Mouse (Mus musculus): ENCODE data around the gene Egf. TPM values are rescaled to one million over a fixed set of nuclear protein-coding genes. Genes with fewer than 3 reads are reported as not detected.

Gene Egf
- polyA plus RNA-seq (2014; fragmentation: Nextera tagmentation; extraction: Ambion mirVana), result 1.1 TPM in 2 replicates

GRCm38 (mm10) chr3:129754650-129755604, at the start of gene Egf:
Egf (minus strand) TSS chr3:129755316.
- H3K9ac ChIP-seq (ENCODE audit: low read length), result 0 out of 2 replicates have a peak within 1 kb of the TSS, but pooled peaks have one; percentile 6
- H3K4me3 ChIP-seq (ENCODE audit: low read depth, low read length), result 0 out of 2 replicates have a peak within 1 kb of the TSS, but pooled peaks have one; percentile 4
- no peaks in the 10 kb centered on the region for H3K9me3 ChIP-seq (ENCODE audit: control insufficient read depth, low read length)
- H3K27ac ChIP-seq (ENCODE audit: low read depth, low read length), result no peak within 1 kb of the TSS
- peak; percentile 86 for DNase-seq (ENCODE audit: low spot score, missing footprints)
- H3K36me3 ChIP-seq (ENCODE audit: control insufficient read depth, insufficient read depth, low read length), result no peaks in the 10 kb centered on the region
- no peaks in the 10 kb centered on the region for H3K4me1 ChIP-seq (ENCODE audit: control insufficient read depth, insufficient read depth, low read length)
- 12% methylated on average over 20 of the region's 20 CpGs for WGBS
- H3K4me2 ChIP-seq, result peak within 1 kb of the TSS; percentile 37
- no peak for ATAC-seq (ENCODE audit: low FRiP score)
- H3K27me3 ChIP-seq (ENCODE audit: control insufficient read depth, insufficient read depth, low read length), result 0 out of 2 replicates have a peak, but pooled peaks cover 3% of the 10 kb centered on the region

GRCm38 (mm10) chr3:129803765-129804164, 48.6 kb upstream of the Egf start, which contains the start of gene Lrit3:
Lrit3 (minus strand) TSS chr3:129804030.
- Histone ChIP-seq H3K4me2 (no peak within 1 kb of the TSS), H3K4me3 (ENCODE audit: low read depth, low read length) (no peak within 1 kb of the TSS), H3K9ac (ENCODE audit: low read length) (no peak within 1 kb of the TSS), H3K4me1 (ENCODE audit: control insufficient read depth, insufficient read depth, low read length) (no peaks in the 10 kb centered on the region), H3K27me3 (ENCODE audit: control insufficient read depth, insufficient read depth, low read length) (no peaks in the 10 kb centered on the region), H3K36me3 (ENCODE audit: control insufficient read depth, insufficient read depth, low read length) (no peaks in the 10 kb centered on the region), H3K27ac (ENCODE audit: low read depth, low read length) (no peak within 1 kb of the TSS), H3K9me3 (ENCODE audit: control insufficient read depth, low read length) (no peaks in the 10 kb centered on the region)
- no peak for ATAC-seq (ENCODE audit: low FRiP score)
- no peak for DNase-seq (ENCODE audit: low spot score, missing footprints)
- WGBS, result 79% methylated on average over 10 of the region's 10 CpGs

GRCm38 (mm10) chr3:129799011-129799410, 43.9 kb upstream of the Egf start:
- ATAC-seq (ENCODE audit: low FRiP score) (no peak), DNase-seq (ENCODE audit: low spot score, missing footprints) (no peak)
- Histone ChIP-seq H3K4me1 (ENCODE audit: control insufficient read depth, insufficient read depth, low read length) (no peaks in the 10 kb centered on the region), H3K27me3 (ENCODE audit: control insufficient read depth, insufficient read depth, low read length) (no peaks in the 10 kb centered on the region), H3K36me3 (ENCODE audit: control insufficient read depth, insufficient read depth, low read length) (no peaks in the 10 kb centered on the region), H3K9me3 (ENCODE audit: control insufficient read depth, low read length) (no peaks in the 10 kb centered on the region), H3K27ac (ENCODE audit: low read depth, low read length) (no peak overlapping the region), H3K4me3 (ENCODE audit: low read depth, low read length) (no peak overlapping the region), H3K9ac (ENCODE audit: low read length) (no peak overlapping the region), H3K4me2 (no peak overlapping the region)
- WGBS, result 83% methylated on average over 2 of the region's 2 CpGs

- Histone ChIP-seq H3K36me3 (ENCODE audit: control insufficient read depth, insufficient read depth, low read length) (no peaks in the 10 kb centered on the region), H3K27me3 (ENCODE audit: control insufficient read depth, insufficient read depth, low read length) (no peaks in the 10 kb centered on the region), H3K4me2 (no peak overlapping the region), H3K4me1 (ENCODE audit: control insufficient read depth, insufficient read depth, low read length) (no peaks in the 10 kb centered on the region), H3K27ac (ENCODE audit: low read depth, low read length) (no peak overlapping the region), H3K4me3 (ENCODE audit: low read depth, low read length) (no peak overlapping the region), H3K9ac (ENCODE audit: low read length) (no peak overlapping the region), H3K9me3 (ENCODE audit: control insufficient read depth, low read length) (no peaks in the 10 kb centered on the region)
- no peak for ATAC-seq (ENCODE audit: low FRiP score)
- 88% methylated on average over 11 of the region's 11 CpGs for WGBS
- no peak for DNase-seq (ENCODE audit: low spot score, missing footprints)
These were observed 43.4 kb upstream of the Egf start for GRCm38 (mm10) chr3:129798551-129798950.

GRCm38 (mm10) chr3:129797341-129797740, 42.2 kb upstream of the Egf start:
- H3K27ac ChIP-seq (ENCODE audit: low read depth, low read length), result no peak overlapping the region
- DNase-seq (ENCODE audit: low spot score, missing footprints) (no peak), ATAC-seq (ENCODE audit: low FRiP score) (no peak)
- no peaks in the 10 kb centered on the region for H3K9me3 ChIP-seq (ENCODE audit: control insufficient read depth, low read length)
- no peak overlapping the region for H3K4me3 ChIP-seq (ENCODE audit: low read depth, low read length)
- no peaks in the 10 kb centered on the region for H3K36me3 ChIP-seq (ENCODE audit: control insufficient read depth, insufficient read depth, low read length)
- H3K9ac ChIP-seq (ENCODE audit: low read length), result no peak overlapping the region
- H3K4me2 ChIP-seq, result no peak overlapping the region
- no peaks in the 10 kb centered on the region for H3K27me3 ChIP-seq (ENCODE audit: control insufficient read depth, insufficient read depth, low read length)
- WGBS, result 78% methylated on average over 5 of the region's 5 CpGs
- no peaks in the 10 kb centered on the region for H3K4me1 ChIP-seq (ENCODE audit: control insufficient read depth, insufficient read depth, low read length)

GRCm38 (mm10) chr3:129793801-129794200, 38.7 kb upstream of the Egf start:
- Histone ChIP-seq H3K27ac (ENCODE audit: low read depth, low read length) (no peak overlapping the region), H3K27me3 (ENCODE audit: control insufficient read depth, insufficient read depth, low read length) (no peaks in the 10 kb centered on the region), H3K4me3 (ENCODE audit: low read depth, low read length) (no peak overlapping the region), H3K9me3 (ENCODE audit: control insufficient read depth, low read length) (no peaks in the 10 kb centered on the region), H3K36me3 (ENCODE audit: control insufficient read depth, insufficient read depth, low read length) (no peaks in the 10 kb centered on the region), H3K4me2 (no peak overlapping the region), H3K4me1 (ENCODE audit: control insufficient read depth, insufficient read depth, low read length) (no peaks in the 10 kb centered on the region), H3K9ac (ENCODE audit: low read length) (no peak overlapping the region)
- ATAC-seq (ENCODE audit: low FRiP score) (no peak), DNase-seq (ENCODE audit: low spot score, missing footprints) (no peak)
- 91% methylated on average over 5 of the region's 5 CpGs for WGBS

- no peak for DNase-seq (ENCODE audit: low spot score, missing footprints)
- H3K27ac ChIP-seq (ENCODE audit: low read depth, low read length), result no peak overlapping the region
- WGBS, result 85% methylated on average over 3 of the region's 3 CpGs
These were observed 27.6 kb upstream of the Egf start for GRCm38 (mm10) chr3:129782746-129783145.

GRCm38 (mm10) chr3:129781435-129781834, 26.3 kb upstream of the Egf start:
- no peak overlapping the region for H3K27ac ChIP-seq (ENCODE audit: low read depth, low read length)
- WGBS, result 24% methylated on average over 10 of the region's 10 CpGs
- H3K4me2 ChIP-seq, result no peak overlapping the region
- no peaks in the 10 kb centered on the region for H3K4me1 ChIP-seq (ENCODE audit: control insufficient read depth, insufficient read depth, low read length)
- H3K9ac ChIP-seq (ENCODE audit: low read length), result no peak overlapping the region
- no peaks in the 10 kb centered on the region for H3K36me3 ChIP-seq (ENCODE audit: control insufficient read depth, insufficient read depth, low read length)
- DNase-seq (ENCODE audit: low spot score, missing footprints), result peak; percentile 84
- no peaks in the 10 kb centered on the region for H3K9me3 ChIP-seq (ENCODE audit: control insufficient read depth, low read length)
- peak; percentile 44; the same call in 1 of the 2 replicates for ATAC-seq (ENCODE audit: low FRiP score)
- H3K27me3 ChIP-seq (ENCODE audit: control insufficient read depth, insufficient read depth, low read length), result no peaks in the 10 kb centered on the region
- no peak overlapping the region for H3K4me3 ChIP-seq (ENCODE audit: low read depth, low read length)

More at GRCm38 (mm10) chr3:129782746-129783145, 27.6 kb upstream of the Egf start:
- no peak for ATAC-seq (ENCODE audit: low FRiP score)
- Histone ChIP-seq H3K36me3 (ENCODE audit: control insufficient read depth, insufficient read depth, low read length) (no peaks in the 10 kb centered on the region), H3K27me3 (ENCODE audit: control insufficient read depth, insufficient read depth, low read length) (no peaks in the 10 kb centered on the region), H3K9me3 (ENCODE audit: control insufficient read depth, low read length) (no peaks in the 10 kb centered on the region), H3K4me2 (no peak overlapping the region), H3K4me3 (ENCODE audit: low read depth, low read length) (no peak overlapping the region), H3K4me1 (ENCODE audit: control insufficient read depth, insufficient read depth, low read length) (no peaks in the 10 kb centered on the region), H3K9ac (ENCODE audit: low read length) (no peak overlapping the region)

- H3K9me3 ChIP-seq (ENCODE audit: control insufficient read depth, low read length), result no peaks in the 10 kb centered on the region
- no peaks in the 10 kb centered on the region for H3K4me1 ChIP-seq (ENCODE audit: control insufficient read depth, insufficient read depth, low read length)
- no peak for DNase-seq (ENCODE audit: low spot score, missing footprints)
- H3K4me2 ChIP-seq, result no peak overlapping the region
- H3K4me3 ChIP-seq (ENCODE audit: low read depth, low read length), result no peak overlapping the region
- H3K36me3 ChIP-seq (ENCODE audit: control insufficient read depth, insufficient read depth, low read length), result no peaks in the 10 kb centered on the region
- no peak overlapping the region for H3K27ac ChIP-seq (ENCODE audit: low read depth, low read length)
- no peak for ATAC-seq (ENCODE audit: low FRiP score)
- H3K9ac ChIP-seq (ENCODE audit: low read length), result no peak overlapping the region
- whole genome bisulfite sequencing, result 85% methylated on average over 6 of the region's 6 CpGs
- H3K27me3 ChIP-seq (ENCODE audit: control insufficient read depth, insufficient read depth, low read length), result no peaks in the 10 kb centered on the region
These were observed 16.1 kb upstream of the Egf start for GRCm38 (mm10) chr3:129771210-129771609.
